Mouse (Mus musculus) left cerebral cortex, postnatal 10 days (tissue): ENCODE measurements at regions not wholly inside any gene's neighbourhood (a gene's known extent, or its start where the extent isn't known, plus 50 kb on each side); places are given as distances from the start of the nearest gene placed in this dataset.

ENCODE experiments used
- DNase-seq, 2 experiments: peaks; one replicate each; pipeline ENCODE4 v3.0.0; 2021 to 2022; ENCODE audit warnings: low spot score in 2 of 2, mixed read lengths in 1 of 2; ENCODE audit errors: extremely low spot score in 1 of 2
- intact Hi-C: fragments of 180-260 bp; cut with DNase I; formaldehyde crosslinking; loops from one replicate; pipeline ENCODE4 v1.15.1; 2025

DNA sequence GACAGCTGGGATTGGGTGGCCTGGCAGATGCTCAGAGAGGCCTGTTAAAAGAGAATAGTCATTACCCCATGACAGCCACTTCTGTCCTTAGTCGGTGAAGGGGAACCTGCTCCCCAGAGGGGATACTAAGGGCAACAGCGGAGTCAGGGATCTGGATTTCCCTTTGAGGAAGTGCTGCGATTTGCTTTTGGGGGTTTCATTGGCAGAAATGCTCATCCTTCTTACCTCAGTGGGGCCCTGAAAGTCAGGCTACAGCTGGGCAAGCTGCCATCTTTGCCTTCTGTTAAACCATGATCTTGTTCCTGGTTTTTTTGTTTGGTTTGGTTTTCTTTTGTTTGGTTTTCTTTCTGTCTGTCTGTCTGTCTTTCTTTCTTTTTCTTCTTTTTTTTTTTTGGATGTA, 195.7 kb downstream of the Bcor start:
- intact Hi-C loops = no loop called here

DNA sequence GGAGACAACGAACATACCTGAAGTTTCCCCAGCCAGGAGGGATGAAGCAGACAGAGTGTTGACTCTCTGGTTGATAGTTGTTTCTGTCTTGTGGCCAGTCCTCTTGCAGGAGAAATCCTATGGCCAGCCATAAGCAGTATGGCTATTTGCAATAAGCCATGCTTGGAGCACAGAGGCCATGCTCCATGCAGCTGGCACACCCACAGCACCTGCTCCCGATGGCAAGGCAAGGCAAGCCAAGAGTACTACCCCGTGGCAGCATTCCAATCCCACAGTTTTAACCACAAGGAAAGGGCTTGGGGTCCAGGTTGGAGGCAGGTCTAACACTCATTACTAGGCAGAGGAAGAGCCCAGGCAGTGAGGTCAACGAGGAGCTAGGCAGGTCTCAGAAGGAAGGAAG, 181.5 kb downstream of the Bcor start:
- DNase-seq = no peak
- intact Hi-C loops = no loop called here

More for the DNA sequence above, 195.7 kb downstream of the Bcor start:
- DNase-seq = no peak

DNA sequence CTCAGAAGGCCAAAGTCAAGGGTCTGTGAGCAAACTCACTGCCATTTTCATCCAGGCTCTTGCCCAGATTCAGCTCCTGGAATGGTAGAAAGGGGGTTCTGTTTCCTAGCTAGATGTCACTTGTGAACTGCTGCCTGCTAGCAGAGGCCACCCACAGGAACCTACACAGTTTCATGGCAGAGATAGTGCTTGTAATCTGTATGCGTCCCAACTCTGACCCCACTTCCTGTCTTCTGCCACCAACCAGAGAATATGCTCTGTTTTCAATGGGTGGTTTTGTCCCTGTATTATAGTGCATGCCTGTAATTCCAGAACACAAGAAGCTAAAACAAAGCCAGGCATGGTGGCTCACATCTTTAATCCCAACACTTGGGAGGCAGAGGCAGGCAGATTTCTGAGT, 176.9 kb downstream of the Bcor start:
- intact Hi-C loops = no loop called here
- DNase-seq = no peak
